Mouse (Mus musculus): ENCODE results near the gene Pam16.
"Not testable (repeated sequence)": the region's sequence is repeated elsewhere in the genome, so short reads cannot be mapped to it uniquely, and the experiment has no call there.

Gene Pam16

DNA sequence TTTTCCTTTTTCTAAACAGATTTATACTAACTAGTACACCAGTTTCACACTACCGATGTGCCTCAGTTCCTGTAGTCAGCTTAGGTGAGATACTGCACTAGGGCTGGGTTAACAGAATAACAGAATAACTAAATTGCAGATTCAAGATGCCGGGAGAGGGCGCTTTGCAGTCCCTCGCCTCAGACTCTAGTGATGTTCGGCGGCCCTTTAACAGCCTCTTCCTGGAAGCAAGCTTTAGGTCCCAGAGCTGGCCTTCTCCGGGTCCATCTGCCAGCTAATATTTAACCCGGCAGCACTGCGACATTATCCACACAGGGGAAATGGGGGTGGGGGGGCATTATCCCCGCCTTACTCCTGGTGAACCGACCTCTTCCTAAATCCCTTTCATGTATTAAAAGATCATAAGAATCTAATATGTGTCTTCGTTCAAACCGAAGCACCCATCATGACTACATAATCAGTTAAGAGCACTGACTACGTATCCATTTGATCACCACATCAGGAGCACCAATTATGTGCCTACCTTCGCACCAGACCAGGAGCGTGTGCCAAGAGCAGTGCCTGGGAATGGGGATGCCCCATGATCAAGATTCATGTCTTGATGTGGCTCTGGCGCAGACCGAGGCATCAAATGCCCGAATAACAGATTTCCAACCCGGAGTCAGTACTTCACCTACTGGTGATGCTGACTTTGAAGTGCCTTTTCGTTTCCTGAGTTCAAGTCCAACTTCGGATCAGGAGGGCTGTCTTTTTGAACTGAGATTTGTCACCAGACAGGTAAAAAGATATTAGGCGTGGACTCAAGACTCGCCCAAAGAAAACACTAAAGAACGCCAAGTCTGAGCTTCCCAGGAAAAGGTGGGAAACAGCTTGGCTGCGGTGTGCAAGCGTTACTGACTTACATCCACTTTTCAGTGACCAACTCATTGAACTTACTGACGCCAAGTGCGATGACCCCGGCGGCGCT, 31.6 kb downstream of the Pam16 start:
- peak; percentile 65 for DNase-seq (ENCODE audit: low read depth, low spot score)

DNA sequence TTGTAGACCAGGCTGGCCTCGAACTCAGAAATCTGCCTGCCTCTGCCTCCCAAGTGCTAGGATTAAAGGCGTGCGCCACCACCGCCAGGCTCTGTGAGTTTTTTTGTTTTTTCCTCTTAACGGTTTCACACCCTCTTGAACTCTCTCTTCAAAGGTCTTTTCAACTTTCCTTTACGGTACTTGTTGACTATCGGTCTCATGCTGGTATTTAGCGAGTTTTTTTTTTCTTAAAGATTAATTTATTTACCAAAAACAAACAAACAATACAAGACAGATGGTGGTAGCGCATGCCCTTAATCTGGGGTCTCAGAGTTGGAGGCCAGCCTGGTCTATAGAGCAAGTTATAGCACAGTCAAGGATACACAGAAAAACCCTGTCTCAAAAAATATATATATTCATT, 34.6 kb downstream of the Pam16 start:
- DNase-seq (ENCODE audit: low read depth, low spot score) = peak; percentile 27

DNA sequence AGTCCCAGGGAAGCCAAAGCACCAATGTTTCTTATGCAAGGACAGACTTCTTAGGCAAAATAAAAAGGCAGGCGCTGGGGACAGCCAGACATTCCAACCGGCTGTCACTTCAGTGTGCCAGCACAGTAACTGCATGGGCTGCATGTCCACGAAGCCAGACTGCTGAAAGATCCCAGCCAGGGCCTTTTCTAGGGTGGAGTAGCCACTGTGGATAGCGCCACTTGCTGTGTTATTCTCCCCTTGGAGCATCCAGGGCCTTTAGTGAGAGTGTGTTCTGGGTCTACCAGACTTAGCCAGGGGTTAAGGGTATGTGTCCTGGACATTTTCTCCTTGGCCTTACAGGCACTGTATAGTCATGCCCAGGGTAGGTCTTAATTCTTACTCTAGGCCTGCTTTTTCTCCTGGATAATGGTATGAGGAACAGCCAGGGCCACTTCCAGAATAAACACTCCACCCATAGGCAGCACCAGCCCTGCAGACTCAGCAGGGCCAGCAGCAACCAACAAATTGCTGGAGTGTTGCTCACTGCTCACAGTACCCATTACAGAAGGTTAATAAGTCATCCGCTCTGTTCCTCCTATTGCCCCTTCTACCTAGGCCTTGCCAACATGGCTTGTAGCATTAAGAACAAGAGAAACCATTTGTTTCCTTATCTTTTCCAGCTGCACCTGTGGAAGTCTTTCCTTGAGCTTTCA, 37.1 kb downstream of the Pam16 start:
- no peak for DNase-seq (ENCODE audit: low read depth, low spot score)

DNA sequence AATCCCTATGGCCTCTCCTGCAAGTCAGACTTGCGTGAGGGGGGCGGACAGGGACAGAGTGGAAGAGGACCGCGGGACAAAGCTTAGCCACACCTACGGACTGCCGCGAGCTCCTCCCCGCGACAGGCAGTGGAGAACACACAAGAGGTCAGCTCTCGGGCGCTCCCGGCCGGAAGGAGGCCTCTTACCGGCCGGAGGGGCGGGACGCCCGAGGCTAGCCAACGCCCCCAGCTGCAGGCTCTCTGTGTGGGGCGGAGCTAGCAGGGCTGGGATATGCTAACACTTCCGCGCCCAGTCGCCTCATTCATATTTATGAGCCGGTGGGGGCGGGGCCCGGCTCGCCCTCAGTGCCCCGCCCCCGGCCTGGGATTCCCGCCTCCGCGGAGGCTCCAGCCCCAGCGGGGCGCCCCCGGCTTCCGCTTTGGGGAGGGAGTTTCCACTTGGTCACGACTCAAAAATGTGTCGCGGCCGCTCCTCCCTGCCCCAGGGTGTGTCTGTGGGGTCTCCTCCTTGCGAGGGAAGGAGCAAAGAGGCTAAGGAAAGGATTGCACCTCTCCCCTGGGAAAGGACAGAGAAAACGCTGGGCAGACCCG, 38.2 kb downstream of the Pam16 start:
- DNase-seq (ENCODE audit: low read depth, low spot score) = peak; percentile 99

DNA sequence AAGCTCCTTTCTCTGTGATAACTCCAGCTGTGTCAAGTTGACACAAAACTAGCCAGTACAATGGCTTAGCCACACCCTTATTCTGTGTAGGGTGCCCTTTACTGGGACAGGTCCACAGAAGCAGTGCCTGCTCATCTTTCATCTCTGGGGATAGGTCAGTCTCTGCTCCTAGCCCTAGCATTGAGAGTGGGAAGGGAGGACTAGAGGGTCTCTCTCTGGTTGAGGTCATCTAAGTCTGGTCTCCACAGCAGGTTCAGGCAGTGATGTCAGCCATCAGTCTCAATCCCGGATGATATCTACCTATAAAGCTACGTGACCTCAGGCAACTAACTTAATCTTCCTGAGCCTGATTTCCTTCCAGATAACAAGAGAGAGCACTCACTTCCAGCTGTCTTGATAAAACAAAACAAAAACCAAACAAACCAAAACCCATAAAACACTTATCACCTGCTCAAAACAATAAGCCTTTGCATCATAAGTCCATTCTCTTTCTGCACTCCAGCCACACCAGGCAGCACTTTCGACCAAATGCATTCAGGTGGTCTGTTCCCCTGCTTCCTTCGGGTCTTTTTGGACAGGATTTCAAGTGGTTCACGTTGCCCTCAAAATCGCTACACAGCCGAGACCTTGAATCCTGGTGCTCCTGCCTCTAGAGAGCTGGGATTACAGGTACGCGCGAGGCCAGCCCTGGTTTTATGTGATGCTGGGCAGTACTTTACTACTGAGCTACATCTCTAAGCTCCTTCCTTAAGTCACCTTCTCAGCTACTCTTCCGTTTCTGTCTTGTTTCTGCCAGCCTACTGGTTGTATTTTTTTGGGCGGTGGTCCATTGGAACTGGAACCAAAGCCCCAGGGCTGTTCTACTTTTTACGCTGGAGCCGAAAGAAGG, 38.9 kb downstream of the Pam16 start:
- no peak for DNase-seq (ENCODE audit: low read depth, low spot score)

DNA sequence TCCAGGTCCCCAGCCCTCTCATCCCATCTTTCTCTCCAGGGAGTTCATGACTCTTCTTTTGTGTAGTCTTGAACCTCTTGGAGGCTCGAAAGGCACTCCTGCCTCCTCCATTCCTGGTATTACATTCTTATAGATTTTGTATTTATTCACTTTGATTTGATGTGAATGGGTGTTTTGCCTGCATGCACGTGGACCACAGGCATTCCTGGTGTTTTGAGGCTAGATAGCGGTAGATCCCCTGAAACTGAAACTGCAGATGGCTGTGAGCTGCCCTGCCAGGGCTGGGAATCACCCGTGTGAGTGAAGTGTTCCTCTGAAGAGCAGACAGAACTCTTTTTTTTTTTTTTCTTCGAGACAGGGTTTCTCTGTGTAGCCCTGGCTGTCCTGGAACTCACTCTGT, 40.4 kb downstream of the Pam16 start:
- DNase-seq (ENCODE audit: low read depth, low spot score) = peak; percentile 12

DNA sequence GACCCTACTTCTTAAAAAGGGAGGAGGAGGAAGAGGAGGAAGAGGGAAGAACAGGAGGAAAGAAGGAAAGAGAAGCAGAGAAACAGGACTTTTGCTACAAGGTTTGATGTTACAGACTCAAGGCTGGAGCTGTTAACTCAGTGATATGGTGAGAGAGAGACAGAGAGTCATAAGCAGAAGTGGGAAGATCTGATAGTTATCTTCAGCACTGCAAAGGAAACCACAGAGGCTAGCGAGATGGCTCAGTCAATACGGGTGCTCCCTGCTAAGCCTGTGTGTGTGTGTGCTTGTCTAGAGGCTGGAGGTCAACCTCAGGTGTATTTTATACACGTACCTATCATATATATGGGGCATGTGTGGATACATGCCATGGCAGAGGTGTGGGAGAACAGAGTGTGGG, 41.0 kb downstream of the Pam16 start:
- DNase-seq (ENCODE audit: low read depth, low spot score) = peak; percentile 72

DNA sequence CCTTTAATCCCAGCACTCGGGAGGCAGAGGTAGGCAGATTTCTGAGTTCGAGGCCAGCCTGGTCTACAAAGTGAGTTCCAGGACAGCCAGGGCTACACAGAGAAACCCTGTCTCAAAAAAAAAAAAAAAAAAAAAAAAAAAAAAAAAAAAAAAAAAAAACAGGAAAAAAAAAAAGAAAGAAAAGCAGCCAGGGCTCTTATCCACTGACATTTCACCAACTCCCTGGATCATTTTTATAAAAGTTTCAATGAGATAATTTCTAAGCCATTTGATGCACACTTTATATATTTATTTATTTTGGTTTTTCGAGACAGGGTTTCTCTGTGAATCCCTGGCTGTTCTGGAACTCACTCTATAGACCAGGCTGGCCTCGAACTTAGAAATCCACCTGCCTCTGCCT, 43.6 kb downstream of the Pam16 start:
- DNase-seq (ENCODE audit: low read depth, low spot score) = not testable (repeated sequence)

DNA sequence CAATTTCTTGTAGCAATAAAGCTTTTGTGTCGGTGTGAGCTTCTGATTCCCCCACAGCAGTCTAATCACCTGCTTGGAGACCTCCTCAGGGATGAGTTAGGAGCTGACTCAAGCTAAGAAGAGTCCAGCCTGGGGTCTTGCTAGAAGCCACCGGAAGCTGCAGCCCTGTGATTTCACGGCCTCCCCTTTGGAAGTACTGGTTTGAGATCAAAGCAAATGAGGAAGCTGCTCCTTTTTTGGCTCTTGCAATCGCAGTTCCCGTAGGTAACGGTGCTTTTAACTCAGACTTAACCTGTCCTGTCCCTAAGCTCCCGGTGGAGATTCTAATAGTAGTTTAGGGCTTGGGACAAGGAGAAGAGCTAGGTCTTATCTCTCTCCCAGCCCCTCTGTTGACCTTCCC, 46.2 kb downstream of the Pam16 start:
- DNase-seq (ENCODE audit: low read depth, low spot score) = no peak

DNA sequence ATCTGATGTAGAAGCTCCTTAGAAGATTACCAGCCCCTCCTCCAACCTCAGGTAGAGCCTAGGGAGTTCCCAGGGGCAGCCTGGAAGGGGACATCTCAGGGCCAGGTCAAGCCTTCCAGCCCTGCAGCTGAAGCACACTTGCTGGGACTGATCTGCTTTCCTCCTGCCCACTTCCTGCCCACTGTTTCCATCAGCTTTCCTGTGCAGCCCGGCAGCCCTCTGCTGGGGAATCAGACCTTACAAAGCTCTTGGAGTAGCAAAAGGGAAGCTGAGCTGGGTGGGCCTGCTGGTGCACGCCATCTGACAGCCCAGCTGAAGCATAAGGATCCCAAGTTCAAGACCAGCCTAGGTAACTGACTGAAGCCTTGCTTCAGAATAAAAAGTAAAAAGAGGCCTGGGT, 47.9 kb downstream of the Pam16 start:
- DNase-seq (ENCODE audit: low read depth, low spot score) = no peak

DNA sequence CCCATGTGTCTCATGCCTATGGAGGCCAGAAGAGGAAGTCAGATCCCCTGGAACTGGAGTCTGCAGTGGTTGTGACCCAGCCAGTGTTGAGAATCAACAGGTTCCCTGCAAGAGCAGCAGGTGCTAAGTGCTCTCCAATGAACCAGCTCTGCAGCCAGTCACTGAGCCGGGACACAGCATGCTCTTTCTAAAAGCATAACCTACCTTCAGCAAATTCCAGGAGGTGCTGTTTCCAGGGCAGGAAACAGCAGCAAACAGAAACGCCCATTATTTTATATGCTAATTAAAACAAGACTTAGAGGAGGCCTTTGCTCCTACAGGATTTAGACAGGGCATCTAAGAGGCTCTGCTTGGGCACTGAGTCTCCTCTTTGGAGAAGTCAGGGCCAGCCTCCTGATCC, 48.8 kb downstream of the Pam16 start:
- no peak for DNase-seq (ENCODE audit: low read depth, low spot score)

DNA sequence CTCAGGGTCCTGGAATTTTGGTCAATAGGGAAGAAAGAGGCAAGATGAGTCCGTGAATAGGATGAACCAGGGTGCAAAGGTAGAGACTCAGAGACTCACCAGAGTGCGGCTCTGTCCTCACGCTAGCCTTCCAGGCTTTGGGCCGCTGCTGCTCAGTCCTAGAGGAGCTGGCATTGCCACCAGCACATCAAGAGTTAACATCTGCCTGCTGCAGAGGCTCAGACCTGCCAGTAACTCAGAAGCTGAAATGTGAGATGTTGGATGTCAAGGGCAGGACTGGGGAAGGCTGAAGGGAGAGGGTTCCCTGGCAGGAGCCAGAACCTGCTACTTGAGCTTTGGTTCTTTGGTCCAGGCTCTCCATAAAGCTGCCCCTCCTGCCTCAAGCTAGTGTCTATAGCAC, 54.1 kb downstream of the Pam16 start:
- no peak for DNase-seq (ENCODE audit: low read depth, low spot score)

DNA sequence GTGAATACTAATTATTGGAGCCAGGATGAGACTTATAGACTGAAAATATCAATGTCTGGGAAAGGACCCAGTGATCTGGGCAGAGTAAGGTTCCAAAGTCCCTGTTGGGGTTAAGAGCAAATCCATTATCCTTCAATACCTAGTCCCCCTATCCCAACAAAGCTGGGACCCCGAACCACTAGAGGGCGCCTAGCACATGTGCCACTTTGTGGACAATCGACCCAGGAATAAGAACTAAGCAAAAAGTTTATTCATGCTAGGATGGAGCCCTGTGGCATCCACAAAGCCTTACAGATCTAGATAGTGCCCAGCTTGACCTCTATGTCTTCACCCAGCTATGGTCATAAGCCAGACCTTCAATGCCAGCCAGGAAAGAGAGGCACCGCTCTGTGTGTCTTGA, 56.9 kb downstream of the Pam16 start:
- DNase-seq (ENCODE audit: low read depth, low spot score) = peak; percentile 78
